Mouse (Mus musculus): ENCODE data around the gene Mycbp2.

Mycbp2 gene

GRCm38 (mm10) chr14:103258745-103259144 is 87.9 kb downstream of the Mycbp2 start:
- DNase-seq (ENCODE audit: low spot score in 2 of 2) = no peak

GRCm38 (mm10) chr14:103256866-103257265 is 89.7 kb downstream of the Mycbp2 start:
- no peak for DNase-seq (ENCODE audit: low spot score in 2 of 2)

GRCm38 (mm10) chr14:103254311-103254710 is 92.3 kb downstream of the Mycbp2 start:
- DNase-seq (ENCODE audit: low spot score in 2 of 2) = no peak

- no peak for DNase-seq (ENCODE audit: low spot score in 2 of 2)
Observed at GRCm38 (mm10) chr14:103242020-103242419, 104.6 kb downstream of the Mycbp2 start.

- DNase-seq (ENCODE audit: low spot score in 2 of 2) = no peak
Observed at GRCm38 (mm10) chr14:103234770-103235169, 111.8 kb downstream of the Mycbp2 start.

- DNase-seq (ENCODE audit: low spot score in 2 of 2) = no peak
Observed at GRCm38 (mm10) chr14:103233640-103234593, 112.7 kb downstream of the Mycbp2 start.

GRCm38 (mm10) chr14:103222356-103222755 is 124.3 kb downstream of the Mycbp2 start:
- DNase-seq (ENCODE audit: low spot score in 2 of 2) = no peak

GRCm38 (mm10) chr14:103221751-103222150 is 124.9 kb downstream of the Mycbp2 start:
- DNase-seq (ENCODE audit: low spot score in 2 of 2) = no peak

GRCm38 (mm10) chr14:103216331-103216730 is 130.3 kb downstream of the Mycbp2 start:
- no peak for DNase-seq (ENCODE audit: low spot score in 2 of 2)

GRCm38 (mm10) chr14:103186658-103187057 is 160.0 kb downstream of the Mycbp2 start:
- DNase-seq (ENCODE audit: low spot score in 2 of 2) = no peak

- no peak for DNase-seq (ENCODE audit: low spot score in 2 of 2)
Observed at GRCm38 (mm10) chr14:103186076-103186475, 160.5 kb downstream of the Mycbp2 start.

GRCm38 (mm10) chr14:103180096-103180495 is 166.5 kb downstream of the Mycbp2 start:
- DNase-seq (ENCODE audit: low spot score in 2 of 2) = no peak

- no peak for DNase-seq (ENCODE audit: low spot score in 2 of 2)
Observed at GRCm38 (mm10) chr14:103162923-103163322, 183.7 kb downstream of the Mycbp2 start.

GRCm38 (mm10) chr14:103155685-103156084 is 190.9 kb downstream of the Mycbp2 start:
- DNase-seq (ENCODE audit: low spot score in 2 of 2) = peak; percentile 6 to 12

GRCm38 (mm10) chr14:103150139-103150538 is 196.5 kb downstream of the Mycbp2 start:
- no peak for DNase-seq (ENCODE audit: low spot score in 2 of 2)

GRCm38 (mm10) chr14:103131991-103132390 is 214.6 kb downstream of the Mycbp2 start:
- peak in 1 of 2 experiments; percentile 14 for DNase-seq (ENCODE audit: low spot score in 2 of 2)

GRCm38 (mm10) chr14:103125756-103126155 is 220.9 kb downstream of the Mycbp2 start:
- no peak for DNase-seq (ENCODE audit: low spot score in 2 of 2)

GRCm38 (mm10) chr14:103114994-103115670 is 231.5 kb downstream of the Mycbp2 start:
- DNase-seq (ENCODE audit: low spot score in 2 of 2) = no peak

GRCm38 (mm10) chr14:103112606-103113363 is 233.8 kb downstream of the Mycbp2 start:
- DNase-seq (ENCODE audit: low spot score in 2 of 2) = no peak

GRCm38 (mm10) chr14:103109971-103110370 is 236.6 kb downstream of the Mycbp2 start:
- no peak for DNase-seq (ENCODE audit: low spot score in 2 of 2)

- DNase-seq (ENCODE audit: low spot score in 2 of 2) = no peak
Observed at GRCm38 (mm10) chr14:103106301-103106700, 240.3 kb downstream of the Mycbp2 start.
